Mouse (Mus musculus) hindbrain, embryonic 11.5 days (tissue): ENCODE results near the gene Gm14151. TPM values are rescaled to one million over a fixed set of nuclear protein-coding genes. Genes with fewer than 3 reads are reported as not detected.
A peak's percentile ranks its signal among the peaks of the same experiment; 100 is the strongest.
"Not testable (repeated sequence)": the region's sequence is repeated elsewhere in the genome, so short reads cannot be mapped to it uniquely, and the experiment has no call there.

Source experiments
- ATAC-seq: fragments of 200-750 bp; cut with Nextera tagmentation; 2 replicates; pipeline ENCODE4 v1.8.0; 2017; ENCODE audit warnings: mild to moderate bottlenecking, moderate TSS enrichment, moderate library complexity; ENCODE audit not compliant: low FRiP score
- DNase-seq: peaks from one replicate; pipeline ENCODE4 v3.0.0-alpha.2; 2015; ENCODE audit warnings: low spot score
- H3K27ac ChIP-seq: fragments of 300-500 bp; sonication (generic); 2 replicates; pipeline ENCODE4 v1.5.1; 2014; ENCODE audit warnings: mild to moderate bottlenecking, low read depth, low read length
- H3K27me3 ChIP-seq: fragments of 300-500 bp; sonication (generic); 2 replicates; pipeline ENCODE4 v1.6.1; 2014; ENCODE audit warnings: mild to moderate bottlenecking, low read length, moderate library complexity, mixed read lengths; ENCODE audit not compliant: control insufficient read depth, insufficient read depth
- H3K36me3 ChIP-seq: fragments of 300-500 bp; sonication (generic); 2 replicates; pipeline ENCODE4 v1.6.1; 2014; ENCODE audit warnings: mild to moderate bottlenecking, low read length, moderate library complexity, mixed read lengths; ENCODE audit not compliant: control insufficient read depth, insufficient read depth
- H3K4me1 ChIP-seq: fragments of 300-500 bp; sonication (generic); replicated peaks from 2 replicates; pipeline ENCODE4 v1.6.1; 2014; ENCODE audit warnings: low read length, mixed read lengths; ENCODE audit not compliant: control insufficient read depth, insufficient read depth
- H3K4me2 ChIP-seq: fragments of 300-500 bp; sonication (generic); replicated peaks from 2 replicates; pipeline ENCODE4 v1.6.1; 2014; ENCODE audit warnings: mild to moderate bottlenecking, low read depth, low read length
- H3K4me3 ChIP-seq: fragments of 300-500 bp; sonication (generic); 2 replicates; pipeline ENCODE4 v1.5.1; 2014; ENCODE audit warnings: low read depth, low read length
- H3K9ac ChIP-seq: fragments of 300-500 bp; sonication (generic); 2 replicates; pipeline ENCODE4 v1.6.1; 2014; ENCODE audit warnings: low read depth, low read length
- H3K9me3 ChIP-seq: fragments of 300-500 bp; sonication (generic); 2 replicates; pipeline ENCODE4 v1.6.1; 2016; ENCODE audit warnings: low read length; ENCODE audit not compliant: control insufficient read depth
- WGBS: fragments of 180-500 bp; shearing (Covaris S2); extraction: QIAGEN DNeasy Blood & Tissue Kit; methylation state at CpG from one replicate; pipeline ENCODE4 v1.1.7; 2014; 5-methylcytosine and 5-hydroxymethylcytosine counted together
- polyA plus RNA-seq: library from polyadenylated mRNA; unstranded; fragments of >200 nt; fragmentation: Nextera tagmentation; extraction: Ambion mirVana; gene quantifications from 2 replicates; pipeline ENCODE4 v1.2.1, GENCODE M21; 2014

The Gm14151 gene
- not detected in 2 replicates for polyA plus RNA-seq

DNA sequence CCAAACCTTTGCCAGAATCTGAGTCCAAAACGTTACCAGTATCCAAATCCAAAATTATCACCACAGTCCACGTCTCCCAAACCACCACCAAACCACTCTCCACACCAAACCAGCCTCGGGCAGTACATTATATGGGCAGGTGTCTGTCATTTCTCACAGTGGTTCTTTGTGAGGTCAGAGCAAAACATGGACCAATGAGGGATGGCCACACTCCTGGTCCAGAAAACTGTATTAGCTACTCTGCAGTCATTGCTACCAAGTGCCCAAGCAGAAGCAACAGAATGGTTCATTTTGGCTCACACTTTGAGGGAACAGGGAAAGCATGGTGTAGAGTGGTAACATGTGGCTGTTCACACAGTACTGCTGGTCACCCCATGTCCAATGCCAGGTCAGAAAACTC lies at the start of gene Gm14151:
Gene Gm14151 (minus strand): TSS at position 101 of the 400 bp plus-strand sequence.
- H3K27ac ChIP-seq, DNase-seq, H3K9me3 ChIP-seq, ATAC-seq, H3K4me2 ChIP-seq, H3K9ac ChIP-seq, H3K4me3 ChIP-seq, H3K36me3 ChIP-seq, H3K27me3 ChIP-seq, H3K4me1 ChIP-seq: not testable (repeated sequence)
- WGBS = no CpG with 5 or more reads among the region's 3 CpGs

DNA sequence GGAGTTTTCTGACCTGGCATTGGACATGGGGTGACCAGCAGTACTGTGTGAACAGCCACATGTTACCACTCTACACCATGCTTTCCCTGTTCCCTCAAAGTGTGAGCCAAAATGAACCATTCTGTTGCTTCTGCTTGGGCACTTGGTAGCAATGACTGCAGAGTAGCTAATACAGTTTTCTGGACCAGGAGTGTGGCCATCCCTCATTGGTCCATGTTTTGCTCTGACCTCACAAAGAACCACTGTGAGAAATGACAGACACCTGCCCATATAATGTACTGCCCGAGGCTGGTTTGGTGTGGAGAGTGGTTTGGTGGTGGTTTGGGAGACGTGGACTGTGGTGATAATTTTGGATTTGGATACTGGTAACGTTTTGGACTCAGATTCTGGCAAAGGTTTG lies 5.8 kb upstream of the Gm14151 start, which contains the start of gene Gm14147:
Gene Gm14147 (plus strand): TSS at position 301 of the 400 bp plus-strand sequence.
- H3K27me3 ChIP-seq, H3K9me3 ChIP-seq, ATAC-seq, H3K9ac ChIP-seq, H3K4me2 ChIP-seq, H3K36me3 ChIP-seq, H3K27ac ChIP-seq, H3K4me3 ChIP-seq, DNase-seq, H3K4me1 ChIP-seq: not testable (repeated sequence)
- no CpG with 5 or more reads among the region's 3 CpGs for WGBS

DNA sequence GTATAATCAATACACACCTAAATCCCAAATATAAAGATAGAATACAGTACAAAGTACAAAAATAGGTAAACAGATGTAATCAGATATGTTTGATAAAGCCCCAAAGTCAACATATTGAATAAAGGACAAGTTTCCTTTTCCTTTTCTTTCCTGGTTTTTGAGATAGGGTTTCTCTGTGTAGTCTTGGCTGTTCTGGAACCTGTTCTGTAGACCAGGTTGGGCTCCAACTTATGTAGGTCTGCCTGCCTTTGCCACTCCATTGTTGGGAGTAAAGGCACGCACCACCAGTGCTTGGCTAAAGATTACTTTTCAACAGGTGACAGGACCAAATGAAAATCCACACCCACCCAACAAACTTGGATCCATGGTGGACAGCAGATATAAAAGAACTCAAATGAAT lies 35.5 kb downstream of the Gm14151 start:
- no peak overlapping the region for H3K4me2 ChIP-seq
- no peak overlapping the region for H3K4me3 ChIP-seq
- H3K27ac ChIP-seq = no peak overlapping the region
- ATAC-seq = no peak
- WGBS = 69% methylated on average over 1 of the region's 1 CpGs
- H3K9me3 ChIP-seq = no peaks in the 10 kb centered on the region
- no peaks in the 10 kb centered on the region for H3K36me3 ChIP-seq
- no peak for DNase-seq
- H3K9ac ChIP-seq = no peak overlapping the region
- H3K4me1 ChIP-seq = no peaks in the 10 kb centered on the region
- no peaks in the 10 kb centered on the region for H3K27me3 ChIP-seq

DNA sequence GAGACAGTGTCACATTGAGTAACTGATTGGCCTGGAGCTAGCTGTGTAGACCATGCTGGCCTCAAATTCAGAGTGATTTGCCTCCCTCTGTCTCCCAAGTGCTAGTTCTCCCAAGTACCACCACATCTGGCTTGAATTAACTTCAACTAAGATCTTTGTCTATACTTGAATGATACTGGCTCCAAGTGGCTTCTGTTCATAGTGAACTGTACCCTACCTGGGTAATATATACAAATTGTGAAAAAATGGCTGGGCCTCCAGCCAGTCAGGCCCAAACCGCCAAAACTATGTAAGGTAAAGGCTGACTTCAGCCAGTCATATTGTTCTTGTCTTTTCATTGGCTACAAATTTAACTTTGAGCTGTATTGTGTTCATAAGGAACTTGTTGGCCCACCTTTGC lies 51.7 kb downstream of the Gm14151 start:
- ATAC-seq (no peak), DNase-seq (no peak)
- no peak overlapping the region for H3K4me2 ChIP-seq
- no peaks in the 10 kb centered on the region for H3K27me3 ChIP-seq
- H3K9me3 ChIP-seq = no peaks in the 10 kb centered on the region
- WGBS = 83% methylated on average over 1 of the region's 1 CpGs
- H3K27ac ChIP-seq = no peak overlapping the region
- H3K9ac ChIP-seq = no peak overlapping the region
- H3K36me3 ChIP-seq = no peaks in the 10 kb centered on the region
- H3K4me1 ChIP-seq = 0 out of 2 replicates have a peak, but pooled peaks cover 4% of the 10 kb centered on the region
- H3K4me3 ChIP-seq = no peak overlapping the region

DNA sequence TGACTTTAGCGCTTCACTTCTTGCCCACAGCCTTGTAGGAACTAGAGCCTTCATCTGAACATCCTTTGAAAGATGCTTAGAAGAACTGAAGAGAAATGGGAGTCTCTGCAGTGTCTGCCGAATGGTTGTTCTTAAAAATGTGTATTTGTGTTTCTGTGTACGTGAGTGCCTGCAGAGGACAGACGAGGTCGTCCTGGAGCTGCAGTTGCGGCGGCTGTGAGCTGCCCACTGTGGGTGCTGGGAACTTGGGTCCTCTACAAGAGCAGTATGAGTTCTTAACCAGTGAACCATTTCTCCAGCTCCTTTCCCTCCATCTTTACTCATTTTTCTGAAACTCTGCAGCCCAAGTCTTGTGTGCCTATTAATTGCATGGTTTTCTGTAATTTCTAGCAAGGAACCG lies 52.4 kb downstream of the Gm14151 start:
- ATAC-seq = peak; percentile 34
- no peak overlapping the region for H3K27ac ChIP-seq

DNA sequence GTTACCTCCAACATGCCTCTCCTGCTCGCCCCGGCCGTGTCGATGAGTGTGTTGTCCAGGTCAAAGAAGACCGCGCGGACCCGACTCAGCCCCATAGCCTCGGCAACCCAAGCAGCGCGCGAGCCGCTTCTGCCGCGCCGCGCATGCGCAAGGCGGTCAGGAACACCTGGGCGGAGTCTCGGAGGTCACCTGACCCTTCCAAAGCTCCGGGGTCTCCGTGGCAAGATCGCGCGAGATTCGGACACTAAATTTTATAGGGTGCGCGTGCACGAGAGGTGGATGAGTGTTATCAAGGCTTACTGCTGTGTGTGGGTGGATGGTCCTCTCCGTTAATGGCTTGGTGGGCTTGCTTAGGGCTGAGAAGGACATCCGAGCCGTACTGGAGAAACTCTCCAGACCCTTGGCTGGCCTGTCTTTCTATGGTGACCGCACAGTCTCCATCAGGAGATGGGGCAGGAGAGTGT lies 52.9 kb downstream of the Gm14151 start, which contains the start of the genes Ninl and Nanp:
Gene Ninl (minus strand): TSS at position 151 of the 464 bp plus-strand sequence.
Gene Nanp (minus strand): TSS at position 167 of the 464 bp plus-strand sequence.
- Histone ChIP-seq H3K4me3 (peak within 1 kb of the TSS; percentile 85), H3K9ac (peak within 1 kb of the TSS; percentile 98), H3K27me3 (no peaks in the 10 kb centered on the region), H3K4me2 (peak within 1 kb of the TSS; percentile 76), H3K27ac (no peak within 1 kb of the TSS; the same call in none of the 2 replicates), H3K9me3 (no peaks in the 10 kb centered on the region), H3K4me1 (0 out of 2 replicates have a peak, but pooled peaks cover 4% of the 10 kb centered on the region), H3K36me3 (no peaks in the 10 kb centered on the region)
- DNase-seq (peak; percentile 96), ATAC-seq (peak; percentile 96)
- under 1% methylated on average over 29 of the region's 34 CpGs for WGBS

More for the DNA sequence above, 52.4 kb downstream of the Gm14151 start:
- no peaks in the 10 kb centered on the region for H3K9me3 ChIP-seq
- WGBS = 62% methylated on average over 8 of the region's 8 CpGs
- H3K4me2 ChIP-seq = peak overlapping the region; percentile 76
- peak overlapping the region; percentile 98 for H3K9ac ChIP-seq
- no peak for DNase-seq
- peak overlapping the region; percentile 85 for H3K4me3 ChIP-seq
- H3K36me3 ChIP-seq = no peaks in the 10 kb centered on the region
- H3K27me3 ChIP-seq = no peaks in the 10 kb centered on the region
- H3K4me1 ChIP-seq = 0 out of 2 replicates have a peak, but pooled peaks cover 4% of the 10 kb centered on the region

DNA sequence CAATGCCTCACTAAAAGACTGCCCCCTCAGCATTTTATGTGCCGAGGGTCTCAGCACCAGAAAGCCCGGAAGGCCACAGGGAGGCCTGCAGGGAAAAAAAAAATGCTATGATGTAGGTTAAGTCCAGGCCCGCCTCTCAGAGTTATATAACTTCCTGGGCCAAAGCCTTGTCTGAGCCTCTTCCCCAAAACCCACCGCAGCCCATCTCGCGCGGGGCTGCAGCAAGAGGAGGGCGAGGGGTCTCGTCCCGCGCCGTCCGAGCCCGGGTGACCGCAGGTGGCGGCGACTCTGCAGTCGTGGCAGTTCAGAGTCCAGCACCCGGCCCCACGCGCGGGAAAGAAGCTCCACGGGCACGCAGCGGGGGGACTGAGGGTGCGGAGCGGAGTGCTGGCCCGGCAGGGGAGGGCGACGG lies 53.3 kb downstream of the Gm14151 start:
- DNase-seq (peak; percentile 58), ATAC-seq (no peak; the same call in 1 of the 2 replicates)
- H3K9me3 ChIP-seq = no peaks in the 10 kb centered on the region
- H3K36me3 ChIP-seq = no peaks in the 10 kb centered on the region
- peak overlapping the region; percentile 85 for H3K4me3 ChIP-seq
- WGBS = under 1% methylated on average over 28 of the region's 30 CpGs
- no peaks in the 10 kb centered on the region for H3K27me3 ChIP-seq
- H3K4me1 ChIP-seq = 0 out of 2 replicates have a peak, but pooled peaks cover 4% of the 10 kb centered on the region
- H3K9ac ChIP-seq = peak overlapping the region; percentile 98
- H3K27ac ChIP-seq = no peak overlapping the region; the same call in none of the 2 replicates
- H3K4me2 ChIP-seq = peak overlapping the region; percentile 76

DNA sequence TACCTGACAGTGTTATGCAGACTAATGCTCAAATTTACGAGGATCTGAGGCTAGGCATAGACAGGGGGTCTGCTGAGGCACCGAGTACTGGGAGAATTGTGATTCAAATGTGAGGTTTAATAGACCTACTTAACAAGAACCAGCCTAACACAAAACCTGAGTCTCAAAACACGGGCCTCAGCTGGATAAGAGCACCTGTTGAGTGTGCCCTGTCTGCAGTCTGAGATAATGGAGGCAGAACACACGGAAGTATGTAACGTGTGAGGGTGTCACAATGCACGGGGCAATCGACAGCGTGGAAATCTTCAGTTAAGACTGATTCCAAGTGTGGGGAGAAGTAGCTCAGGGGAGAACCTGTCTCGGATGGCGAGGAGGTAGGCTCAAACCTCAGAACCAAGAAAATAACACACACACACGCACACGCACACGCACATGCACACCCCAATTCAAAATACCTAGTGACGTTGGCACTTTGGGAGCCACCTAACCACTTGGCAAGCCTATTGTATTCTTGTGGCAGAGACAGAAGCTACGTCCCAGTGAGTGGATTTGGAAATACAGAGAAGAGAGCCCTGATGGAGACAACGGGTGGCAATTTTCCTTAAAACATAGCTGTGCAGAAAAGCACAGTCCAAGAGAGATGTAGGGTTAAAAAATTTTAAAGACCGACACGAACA lies 54.1 kb downstream of the Gm14151 start:
- no peak overlapping the region for H3K27ac ChIP-seq
- H3K9ac ChIP-seq = peak overlapping the region; percentile 98
- no peaks in the 10 kb centered on the region for H3K27me3 ChIP-seq
- H3K36me3 ChIP-seq = no peaks in the 10 kb centered on the region
- peak overlapping the region; percentile 76 for H3K4me2 ChIP-seq
- 76% methylated on average over 18 of the region's 18 CpGs for WGBS
- no peak for ATAC-seq
- H3K9me3 ChIP-seq = no peaks in the 10 kb centered on the region
- H3K4me3 ChIP-seq = peak overlapping the region; percentile 85
- 0 out of 2 replicates have a peak, but pooled peaks cover 4% of the 10 kb centered on the region for H3K4me1 ChIP-seq
- peak; percentile 8 for DNase-seq
